Mouse (Mus musculus) testis, adult 2 months (tissue): ENCODE results near the gene Aqp7.

ENCODE experiments used
- CTCF ChIP-seq: fragments of 200-500 bp; IDR thresholded peaks from 2 replicates; pipeline ENCODE4 v1.5.1; 2012; ENCODE audit warnings: low read depth, mild to moderate bottlenecking, inconsistent platforms, low read length, moderate library complexity; ENCODE audit not compliant: control insufficient read depth, insufficient read depth, insufficient replicate concordance
- POLR2A ChIP-seq: fragments of 200-500 bp; IDR thresholded peaks from 2 replicates; pipeline ENCODE4 v1.6.1; 2012; ENCODE audit warnings: low read depth, mild to moderate bottlenecking, inconsistent platforms, low read length, moderate library complexity; ENCODE audit not compliant: control insufficient read depth

GRCm38 (mm10) chr4:41096794-41097193, 48.9 kb upstream of the Aqp7 start:
- TF ChIP-seq CTCF (no peak), POLR2A (no peak)
